ENCODE assay signal across 9 mouse cellular contexts in the genomic region with DNA sequence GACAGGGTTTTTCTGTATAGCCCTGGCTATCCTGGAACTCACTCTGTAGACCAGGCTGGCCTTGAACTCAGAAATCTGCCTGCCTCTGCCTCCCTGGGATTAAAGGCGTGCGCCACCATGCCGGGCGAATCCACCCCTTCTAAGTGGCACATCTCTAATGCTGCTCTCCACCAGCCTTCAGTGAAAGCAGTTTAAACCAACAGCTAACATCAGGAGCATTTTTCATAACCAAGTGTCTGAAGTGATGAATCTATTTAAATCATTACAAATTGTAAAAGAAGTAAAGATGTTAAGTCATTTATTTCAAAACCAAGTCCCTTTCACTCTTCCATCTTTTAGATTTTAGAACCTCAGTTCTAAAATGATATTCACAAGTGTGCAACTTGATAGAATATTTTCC. TPM values are rescaled to one million over a fixed set of nuclear protein-coding genes. Genes with fewer than 3 reads are reported as not detected.
DNase-seq lines count a peak whose midpoint lies in the region; ATAC-seq lines count a peak whose summit lies in the region.
"Had no signal": no experiment of that assay in that cellular context is flagged by ENCODE, and none has a peak within 500 bp of the region (broad histone marks: within the 10 kb centered on the region; RNA-seq: fewer than 3 reads in every experiment).

No protein-coding gene starts in this region.

- DNase-seq in heart, postnatal 25 days (ENCODE audit: low spot score): no peak
- DNase-seq in lung, postnatal 4 days: no peak
- DNase-seq in limb, embryonic 10.5 days (ENCODE audit: low spot score): no peak
- DNase-seq in embryo, embryonic 10.5 days (ENCODE audit: low spot score): no peak
- DNase-seq in layer of hippocampus, postnatal 36 days: no peak
- DNase-seq: kidney, adult 2 months had no signal

- ATAC-seq in heart, embryonic 11.5 days (replicated peaks; ENCODE audit: insufficient number of reproducible peaks, low FRiP score, low TSS enrichment): no peak
- ATAC-seq in lung, embryonic 15.5 days (ENCODE audit: borderline replicate concordance, extremely low read depth, low FRiP score, low TSS enrichment): no peak
- no peak for ATAC-seq in stomach, embryonic 15.5 days (ENCODE audit: insufficient read depth, low FRiP score, low read depth)

- no peaks in the 10 kb centered on the region for H3K27me3 ChIP-seq in heart, embryonic 11.5 days (ENCODE audit: control insufficient read depth, insufficient read depth, low read length)
- no peaks in the 10 kb centered on the region for H3K27me3 ChIP-seq in lung, embryonic 15.5 days
- no peaks in the 10 kb centered on the region for H3K27me3 ChIP-seq in limb, embryonic 10.5 days (ENCODE audit: low read depth, poor library complexity, severe bottlenecking)
- no peaks in the 10 kb centered on the region for H3K27me3 ChIP-seq in stomach, embryonic 15.5 days (replicated peaks)

- no peaks in the 10 kb centered on the region for H3K36me3 ChIP-seq in heart, embryonic 11.5 days (ENCODE audit: control insufficient read depth, insufficient read depth, low read length)
- H3K36me3 ChIP-seq in lung, embryonic 15.5 days: no peaks in the 10 kb centered on the region
- H3K36me3 ChIP-seq in limb, embryonic 10.5 days: no peaks in the 10 kb centered on the region
- H3K36me3 ChIP-seq in stomach, embryonic 15.5 days: no peaks in the 10 kb centered on the region

- peak overlapping the region; percentile 77 for H3K4me2 ChIP-seq in heart, embryonic 11.5 days
- H3K4me2 ChIP-seq in lung, embryonic 15.5 days: peak overlapping the region; percentile 63
- H3K4me2 ChIP-seq in stomach, embryonic 15.5 days: peak overlapping the region; percentile 57

- no peaks in the 10 kb centered on the region for H3K9me3 ChIP-seq in heart, embryonic 11.5 days (replicated peaks; ENCODE audit: control insufficient read depth, low read length)
- no peaks in the 10 kb centered on the region for H3K9me3 ChIP-seq in lung, embryonic 15.5 days
- no peaks in the 10 kb centered on the region for H3K9me3 ChIP-seq in limb, embryonic 10.5 days (replicated peaks)
- no peaks in the 10 kb centered on the region for H3K9me3 ChIP-seq in stomach, embryonic 15.5 days

- H3K27ac ChIP-seq in heart, embryonic 11.5 days (ENCODE audit: low read depth, low read length): no peak overlapping the region
- no peak overlapping the region for H3K27ac ChIP-seq in lung, embryonic 15.5 days
- H3K27ac ChIP-seq in limb, embryonic 10.5 days: no peak overlapping the region
- peak overlapping the region; percentile 90; the same call in 1 of the 2 replicates for H3K27ac ChIP-seq in stomach, embryonic 15.5 days

- intact Hi-C loops in heart, postnatal 25 days (cut with DNase I): no loop called here

- no peak overlapping the region; the same call in 1 of the 2 replicates for H3K4me3 ChIP-seq in heart, embryonic 11.5 days (ENCODE audit: low read depth, low read length)
- peak overlapping the region; percentile 51; the same call in 1 of the 2 replicates for H3K4me3 ChIP-seq in lung, embryonic 15.5 days
- H3K4me3 ChIP-seq in limb, embryonic 10.5 days: peak overlapping the region; percentile 46; the same call in 1 of the 2 replicates
- peak overlapping the region; percentile 49 for H3K4me3 ChIP-seq in stomach, embryonic 15.5 days (replicated peaks)

- H3K9ac ChIP-seq in heart, embryonic 11.5 days (ENCODE audit: low read depth, low read length): no peak overlapping the region
- H3K9ac ChIP-seq in lung, embryonic 15.5 days: no peak overlapping the region
- H3K9ac ChIP-seq in stomach, embryonic 15.5 days: no peak overlapping the region

- 87% methylated on average over 4 of the region's 4 CpGs for WGBS in heart, embryonic 11.5 days (ENCODE audit: insufficient replicate concordance)
- 94% methylated on average over 4 of the region's 4 CpGs for WGBS in lung, embryonic 15.5 days
- 93% methylated on average over 4 of the region's 4 CpGs for WGBS in limb, embryonic 10.5 days
- 88% methylated on average over 4 of the region's 4 CpGs for WGBS in stomach, embryonic 15.5 days

- H3K4me1 ChIP-seq in heart, embryonic 11.5 days (ENCODE audit: control insufficient read depth, insufficient read depth, low read length): no peaks in the 10 kb centered on the region
- peaks cover 7% of the 10 kb centered on the region; the same call in 1 of the 2 replicates for H3K4me1 ChIP-seq in lung, embryonic 15.5 days
- H3K4me1 ChIP-seq in limb, embryonic 10.5 days: peaks cover 5% of the 10 kb centered on the region; the same call in 1 of the 2 replicates
- peaks cover 2% of the 10 kb centered on the region; the same call in 1 of the 2 replicates for H3K4me1 ChIP-seq in stomach, embryonic 15.5 days

RNA-seq across cellular contexts. Expression of gene Pla2g4a, which starts 0.8 kb away (rescaled TPM):
- polyA plus RNA-seq in heart, embryonic 11.5 days (2014; fragmentation: Nextera tagmentation; extraction: Ambion mirVana): 7.1 and 8.3 TPM in 2 replicates
- 1 to 10 TPM; 3.9 to 4.0 TPM for total RNA-seq in heart, postnatal 25 days (2021)
- polyA plus RNA-seq in lung, embryonic 15.5 days (2015; fragmentation: Nextera tagmentation; extraction: Ambion mirVana): 12.6 and 14.0 TPM in 2 replicates
- 6.8 and 8.7 TPM in 2 replicates for polyA plus RNA-seq in limb, embryonic 10.5 days (2016; fragmentation: Nextera tagmentation; extraction: Ambion mirVana)
- 35.5 and 37.8 TPM in 2 replicates for polyA plus RNA-seq in stomach, embryonic 15.5 days (2015; fragmentation: Nextera tagmentation; extraction: Ambion mirVana)
- 1 to 10 TPM; 1.4 to 2.8 TPM for total RNA-seq in layer of hippocampus, postnatal 36 days (2021)
